Mouse (Mus musculus) midbrain, embryonic 11.5 days (tissue): ENCODE results near the gene Sult2a3. TPM values are rescaled to one million over a fixed set of nuclear protein-coding genes. Genes with fewer than 3 reads are reported as not detected.
"Not testable (repeated sequence)": the region's sequence is repeated elsewhere in the genome, so short reads cannot be mapped to it uniquely, and the experiment has no call there.

Experiments used
- ATAC-seq: fragments of 200-750 bp; cut with Nextera tagmentation; 2 replicates; pipeline ENCODE4 v1.8.0; 2017; ENCODE audit warnings: moderate TSS enrichment, moderate library complexity; ENCODE audit not compliant: low FRiP score
- DNase-seq: peaks from one replicate; pipeline ENCODE4 v3.0.0; 2015; ENCODE audit warnings: low spot score; ENCODE audit errors: missing footprints
- H3K27ac ChIP-seq: fragments of 300-500 bp; sonication (generic); 2 replicates; pipeline ENCODE4 v1.5.1; 2014; ENCODE audit warnings: low read depth, low read length
- H3K27me3 ChIP-seq: fragments of 300-500 bp; sonication (generic); 2 replicates; pipeline ENCODE4 v1.6.1; 2014; ENCODE audit warnings: mild to moderate bottlenecking, low read length, moderate library complexity, mixed read lengths; ENCODE audit not compliant: control insufficient read depth, insufficient read depth
- H3K36me3 ChIP-seq: fragments of 300-500 bp; sonication (generic); 2 replicates; pipeline ENCODE4 v1.6.1; 2014; ENCODE audit warnings: mild to moderate bottlenecking, low read length, moderate library complexity, mixed read lengths; ENCODE audit not compliant: control insufficient read depth, insufficient read depth
- H3K4me1 ChIP-seq: fragments of 300-500 bp; sonication (generic); 2 replicates; pipeline ENCODE4 v1.6.1; 2014; ENCODE audit warnings: low read length; ENCODE audit not compliant: control insufficient read depth, insufficient read depth
- H3K4me2 ChIP-seq: fragments of 300-500 bp; sonication (generic); 2 replicates; pipeline ENCODE4 v1.6.1; 2014; ENCODE audit warnings: mild to moderate bottlenecking, moderate library complexity
- H3K4me3 ChIP-seq: fragments of 300-500 bp; sonication (generic); 2 replicates; pipeline ENCODE4 v1.5.1; 2014; ENCODE audit warnings: low read depth, low read length
- H3K9ac ChIP-seq: fragments of 300-500 bp; sonication (generic); 2 replicates; pipeline ENCODE4 v1.6.1; 2014; ENCODE audit warnings: low read length
- H3K9me3 ChIP-seq: fragments of 300-500 bp; sonication (generic); 2 replicates; pipeline ENCODE4 v1.6.1; 2016; ENCODE audit warnings: low read length; ENCODE audit not compliant: control insufficient read depth
- WGBS: fragments of 180-500 bp; shearing (Covaris S2); extraction: QIAGEN DNeasy Blood & Tissue Kit; methylation state at CpG from one replicate; pipeline ENCODE4 v1.1.7; 2014; 5-methylcytosine and 5-hydroxymethylcytosine counted together
- polyA plus RNA-seq: library from polyadenylated mRNA; unstranded; fragments of >200 nt; fragmentation: Nextera tagmentation; extraction: Ambion mirVana; gene quantifications from 2 replicates; pipeline ENCODE4 v1.2.1, GENCODE M21; 2014

Sult2a3 gene
- polyA plus RNA-seq, result not detected in 2 replicates

- no peak within 1 kb of the TSS for H3K27ac ChIP-seq
Measured at GRCm38 (mm10) chr7:14122944-14123343, at the start of gene Sult2a3. Gene Sult2a3, minus strand, starts transcription at chr7:14123044.

GRCm38 (mm10) chr7:14120436-14120835 lies 2.4 kb downstream of the Sult2a3 start:
- Histone ChIP-seq H3K9me3 (no peaks in the 10 kb centered on the region; the same call in 1 of the 2 replicates), H3K4me1 (no peaks in the 10 kb centered on the region), H3K4me2 (no peak overlapping the region), H3K36me3 (no peaks in the 10 kb centered on the region), H3K27me3 (no peaks in the 10 kb centered on the region), H3K9ac (no peak overlapping the region), H3K4me3 (no peak overlapping the region), H3K27ac (no peak overlapping the region)
- no peak for DNase-seq
- ATAC-seq, result no peak
- WGBS, result 80% methylated on average over 2 of the region's 2 CpGs

More at GRCm38 (mm10) chr7:14122944-14123343, at the start of gene Sult2a3:
- no peaks in the 10 kb centered on the region for H3K27me3 ChIP-seq
- H3K4me1 ChIP-seq, result no peaks in the 10 kb centered on the region
- H3K9me3 ChIP-seq, result no peaks in the 10 kb centered on the region; the same call in 1 of the 2 replicates
- no peak within 1 kb of the TSS for H3K4me3 ChIP-seq
- no peak within 1 kb of the TSS for H3K4me2 ChIP-seq
- ATAC-seq (no peak), DNase-seq (no peak)
- H3K36me3 ChIP-seq, result no peaks in the 10 kb centered on the region
- WGBS, result 91% methylated on average over 2 of the region's 2 CpGs
- no peak within 1 kb of the TSS for H3K9ac ChIP-seq

DNA sequence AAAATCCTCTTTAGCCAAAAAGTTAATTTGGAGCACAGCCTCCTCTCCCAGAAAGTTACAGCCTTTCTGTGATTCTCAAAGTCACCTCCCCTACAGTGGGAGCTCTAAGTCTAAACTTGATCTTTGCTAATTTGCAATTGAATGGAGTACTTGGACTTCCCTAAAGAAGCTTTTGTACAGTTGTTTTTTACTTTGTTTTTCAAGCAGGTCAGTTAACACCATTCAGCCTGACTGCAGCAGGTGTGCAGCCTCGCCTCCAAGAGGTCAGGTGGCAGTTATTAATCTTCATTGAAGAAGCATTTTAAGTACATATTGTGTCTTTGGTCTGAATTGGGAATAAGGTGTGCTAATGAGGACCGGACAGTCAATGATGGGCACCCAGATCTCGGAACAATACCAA lies 3.0 kb downstream of the Sult2a3 start:
- DNase-seq, H3K9ac ChIP-seq, ATAC-seq, H3K9me3 ChIP-seq, H3K27me3 ChIP-seq, H3K27ac ChIP-seq, H3K4me3 ChIP-seq, H3K4me1 ChIP-seq, H3K4me2 ChIP-seq, H3K36me3 ChIP-seq: not testable (repeated sequence)
- 67% methylated on average over 3 of the region's 3 CpGs for WGBS

DNA sequence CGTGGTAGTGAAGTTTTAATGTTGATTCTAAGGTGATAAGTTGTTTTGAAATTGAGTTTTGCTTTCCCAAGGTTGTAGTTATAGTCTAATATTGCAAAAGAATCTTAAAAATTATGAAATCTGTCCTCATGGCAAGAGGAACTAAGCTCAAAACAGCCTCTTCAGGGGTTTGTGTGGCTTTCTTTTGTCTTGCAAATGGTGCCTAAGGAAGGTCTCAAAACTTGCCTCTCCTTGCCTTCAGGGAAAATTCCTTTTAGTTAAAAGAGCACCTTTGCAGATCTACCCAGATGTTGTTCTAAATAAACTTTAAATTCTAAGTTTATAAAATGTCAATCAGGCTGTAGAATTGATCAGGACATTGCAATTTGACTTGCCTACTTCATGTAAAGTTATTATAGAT lies 6.1 kb downstream of the Sult2a3 start:
- no peaks in the 10 kb centered on the region for H3K4me1 ChIP-seq
- WGBS, result 30% methylated on average over 1 of the region's 1 CpGs
- no peaks in the 10 kb centered on the region for H3K27me3 ChIP-seq
- no peaks in the 10 kb centered on the region for H3K36me3 ChIP-seq
- DNase-seq (no peak), ATAC-seq (no peak)
- H3K9ac ChIP-seq, result no peak overlapping the region
- no peaks in the 10 kb centered on the region; the same call in 1 of the 2 replicates for H3K9me3 ChIP-seq
- H3K27ac ChIP-seq, result no peak overlapping the region
- H3K4me3 ChIP-seq, result no peak overlapping the region
- H3K4me2 ChIP-seq, result no peak overlapping the region

DNA sequence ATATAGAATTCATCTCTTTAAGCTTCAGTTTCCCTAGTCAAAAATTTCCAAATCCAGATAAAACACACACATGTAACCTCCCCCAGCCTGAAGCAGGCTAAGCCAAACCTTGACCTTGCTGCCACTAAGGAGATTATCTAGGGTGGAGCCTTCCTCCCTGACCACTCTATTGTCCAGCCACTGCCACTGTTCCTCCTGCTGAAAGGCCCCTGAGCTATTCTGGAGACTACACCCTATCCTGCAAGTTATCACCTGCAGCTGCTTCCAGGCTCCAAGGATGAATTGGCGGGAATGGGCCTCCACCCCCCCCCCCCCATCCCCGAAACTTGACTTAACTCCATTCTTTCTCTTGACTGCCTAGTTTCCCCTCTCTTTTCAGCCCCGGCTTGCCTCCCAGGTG lies 8.4 kb downstream of the Sult2a3 start:
- H3K4me3 ChIP-seq, H3K9ac ChIP-seq, H3K27ac ChIP-seq, H3K4me1 ChIP-seq, ATAC-seq, H3K36me3 ChIP-seq, H3K4me2 ChIP-seq, DNase-seq, H3K9me3 ChIP-seq, H3K27me3 ChIP-seq: not testable (repeated sequence)
- whole genome bisulfite sequencing, result 57% methylated on average over 3 of the region's 3 CpGs

DNA sequence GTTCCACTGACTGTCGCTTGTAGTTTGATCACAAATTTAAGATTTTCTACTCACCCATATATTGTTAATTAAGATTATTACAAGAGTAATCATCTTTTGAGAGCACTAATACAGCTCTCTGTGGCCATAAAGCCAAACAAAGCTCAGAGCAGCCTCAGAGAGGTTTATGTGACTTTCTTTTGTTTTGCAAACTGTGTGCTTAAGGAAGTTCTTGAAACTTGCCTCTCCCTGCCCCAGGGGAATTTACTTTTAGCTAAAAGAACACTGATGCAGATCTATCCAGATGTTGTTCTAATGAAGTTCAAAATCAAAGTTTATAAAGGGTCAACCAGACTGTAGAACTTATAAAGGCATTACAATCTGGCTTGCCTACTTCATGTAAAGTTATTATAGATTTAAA lies 75.0 kb downstream of the Sult2a3 start:
- 71% methylated on average over 1 of the region's 1 CpGs for WGBS
- H3K27ac ChIP-seq, H3K9ac ChIP-seq, H3K4me1 ChIP-seq, H3K4me2 ChIP-seq, H3K27me3 ChIP-seq, H3K4me3 ChIP-seq, ATAC-seq, DNase-seq, H3K9me3 ChIP-seq, H3K36me3 ChIP-seq: not testable (repeated sequence)

GRCm38 (mm10) chr7:14030831-14031230 lies 92.0 kb downstream of the Sult2a3 start:
- H3K27me3 ChIP-seq, H3K4me2 ChIP-seq, H3K36me3 ChIP-seq, ATAC-seq, H3K9me3 ChIP-seq, H3K9ac ChIP-seq, H3K4me3 ChIP-seq, H3K27ac ChIP-seq, H3K4me1 ChIP-seq: not testable (repeated sequence)
- DNase-seq, result peak; percentile 54

Other genes with a start within 250 kb of the Sult2a3 start
- not detected in 2 replicates for gene Sult2a4, start 133.4 kb downstream of the Sult2a3 start, polyA plus RNA-seq
- not detected in 2 replicates for gene Sult2a6, start 131.8 kb upstream of the Sult2a3 start, polyA plus RNA-seq
- not detected in 2 replicates for gene Obox8, start 210.5 kb upstream of the Sult2a3 start, polyA plus RNA-seq